Mouse (Mus musculus) gastrocnemius, postnatal 10 days (tissue): ENCODE data around the gene Crocc2. TPM values are rescaled to one million over a fixed set of nuclear protein-coding genes. Genes with fewer than 3 reads are reported as not detected.
A peak's percentile ranks its signal among the peaks of the same experiment; 100 is the strongest.
"Not testable (repeated sequence)": the region's sequence is repeated elsewhere in the genome, so short reads cannot be mapped to it uniquely, and the experiment has no call there.

Experiments
- DNase-seq: peaks from one replicate; pipeline ENCODE4 v3.0.0; 2021; ENCODE audit warnings: mixed read lengths
- total RNA-seq, 2 experiments: library from RNA; stranded (reverse); gene quantifications; 2 replicates each; pipeline ENCODE4 v1.2.3; 2021

Crocc2 gene
- total RNA-seq, 2 experiments from 2014 or later = 0.05 TPM; not detected in 1

DNA sequence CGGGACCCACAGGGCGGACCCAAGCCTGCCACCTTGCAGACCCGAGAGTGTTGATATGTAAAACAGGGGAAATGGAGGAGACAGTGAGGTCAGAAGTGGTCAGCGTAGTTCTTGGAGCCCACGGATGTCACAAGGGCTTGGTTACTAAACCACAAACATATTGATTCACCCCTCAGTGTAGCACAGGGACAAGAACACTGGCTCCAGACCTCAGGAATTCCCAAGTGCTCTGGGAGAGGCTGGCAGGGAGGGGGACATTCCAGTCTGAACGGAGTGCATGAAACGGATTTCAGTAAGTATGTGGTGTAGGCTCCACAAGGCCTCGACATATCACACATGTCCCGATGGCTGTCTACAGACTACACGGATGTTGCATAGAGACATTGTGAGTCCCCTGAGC is 6.6 kb upstream of the Crocc2 start:
- DNase-seq = no peak

DNA sequence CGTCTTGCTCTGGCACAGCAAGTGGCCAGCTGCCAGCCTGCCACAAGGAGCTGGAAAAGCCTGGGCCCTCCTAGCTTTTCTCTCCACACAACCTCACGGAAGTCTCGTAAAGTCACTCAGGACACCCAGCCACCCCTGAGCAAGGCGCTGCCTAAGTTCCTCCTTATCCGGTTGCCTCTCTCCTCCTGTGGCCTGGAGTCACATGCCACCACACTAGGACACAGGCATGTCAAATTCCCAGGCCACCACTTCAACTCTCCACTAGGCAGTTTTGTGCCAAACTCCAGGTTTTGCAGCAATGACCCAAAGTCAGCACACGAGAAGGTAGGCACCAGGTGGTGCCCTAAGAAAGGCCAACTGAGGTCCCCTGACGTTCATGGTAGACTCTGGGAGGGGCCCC is 5.9 kb upstream of the Crocc2 start:
- DNase-seq = no peak

DNA sequence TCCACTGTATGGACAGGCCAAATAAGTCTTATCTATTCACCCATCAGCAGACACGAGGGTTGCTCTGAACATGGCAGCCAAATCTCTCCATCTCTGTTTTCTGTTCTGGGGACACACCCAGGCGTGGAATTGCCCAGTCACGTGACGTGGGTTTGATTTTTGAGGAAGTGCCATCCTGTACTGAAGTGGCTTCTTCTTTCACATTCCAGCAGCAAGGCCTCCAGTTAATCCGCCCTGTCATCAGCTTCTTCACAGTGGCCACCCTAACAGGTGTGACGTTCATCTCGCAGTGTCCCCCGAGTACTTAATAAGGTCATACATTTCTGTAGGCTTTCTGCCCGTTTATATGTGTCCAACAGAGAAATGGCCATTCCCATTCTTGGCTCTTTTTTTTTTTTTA is 3.1 kb upstream of the Crocc2 start:
- no peak for DNase-seq

DNA sequence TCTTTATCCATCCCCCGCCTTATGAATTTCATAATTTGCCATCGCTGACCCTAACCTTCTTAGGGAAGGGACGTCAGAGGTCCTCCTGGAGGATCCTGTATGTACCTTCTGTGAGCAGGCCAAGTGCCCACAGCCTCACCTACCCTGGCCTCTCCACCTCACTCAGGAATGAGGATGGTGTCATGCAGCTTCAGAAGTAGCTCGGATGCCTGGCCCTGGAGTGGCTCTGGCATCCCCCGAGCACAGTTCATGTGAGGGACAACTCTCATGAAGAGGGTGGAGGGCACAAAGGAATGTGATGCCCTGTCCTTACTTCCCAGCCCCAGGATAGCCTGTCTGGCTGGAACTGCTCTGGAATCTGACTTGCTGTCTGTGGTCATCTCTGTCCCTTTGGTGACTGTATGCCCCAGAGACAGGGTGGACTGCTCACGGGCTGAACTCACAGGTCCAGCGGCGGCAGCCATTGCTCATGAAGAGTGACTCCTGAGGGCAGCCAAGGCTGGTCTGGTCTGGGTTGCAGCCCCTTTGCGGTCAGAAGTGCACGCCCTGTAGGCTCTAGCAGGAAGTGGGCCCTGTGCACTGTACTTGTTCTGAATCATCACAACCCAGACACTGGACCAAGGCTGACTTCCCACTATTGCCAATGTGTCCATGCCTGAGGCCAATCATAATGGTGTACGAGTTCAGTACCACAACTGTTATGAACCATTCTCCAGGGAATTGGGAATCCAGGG is 2.0 kb upstream of the Crocc2 start:
- DNase-seq = no peak

DNA sequence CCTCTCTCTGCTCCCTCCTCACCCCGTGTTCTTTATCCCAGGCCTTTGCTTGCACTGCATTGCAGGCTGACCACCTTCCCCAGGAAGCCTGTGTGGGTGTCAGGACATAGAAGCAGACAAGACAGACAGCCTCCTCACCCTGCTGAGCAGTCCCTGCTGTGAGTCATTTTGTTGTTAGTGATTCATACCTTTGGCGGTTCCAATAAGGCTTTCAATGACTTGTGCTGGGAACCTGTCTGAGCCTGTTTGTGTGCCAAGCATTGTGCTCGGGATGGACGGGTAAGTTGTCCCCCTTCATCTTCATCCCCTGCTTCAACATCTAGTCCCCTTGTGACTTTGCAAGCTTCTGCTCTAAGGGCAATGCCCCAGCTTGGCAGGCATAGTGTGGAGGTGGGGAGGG is 5.1 kb downstream of the Crocc2 start:
- DNase-seq = no peak

DNA sequence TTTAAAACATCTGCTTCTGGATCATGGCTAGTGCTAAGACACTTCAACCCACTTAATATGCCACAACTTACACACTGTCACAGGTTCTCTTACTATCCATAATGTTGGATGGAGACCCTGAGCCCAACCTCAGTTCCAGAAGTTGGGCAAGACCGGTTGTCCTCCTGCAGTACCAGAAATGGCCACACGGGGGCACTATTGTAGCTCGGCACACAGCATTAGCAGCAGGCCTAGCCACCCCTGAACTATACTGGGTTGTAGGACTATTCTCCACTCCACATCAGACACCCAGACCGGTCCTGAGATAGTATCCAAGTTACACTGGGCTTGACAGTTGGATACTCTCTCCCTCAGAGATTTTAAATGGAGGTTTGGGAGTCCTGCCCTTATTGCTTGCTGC is 5.9 kb downstream of the Crocc2 start:
- DNase-seq = peak; percentile 90

DNA sequence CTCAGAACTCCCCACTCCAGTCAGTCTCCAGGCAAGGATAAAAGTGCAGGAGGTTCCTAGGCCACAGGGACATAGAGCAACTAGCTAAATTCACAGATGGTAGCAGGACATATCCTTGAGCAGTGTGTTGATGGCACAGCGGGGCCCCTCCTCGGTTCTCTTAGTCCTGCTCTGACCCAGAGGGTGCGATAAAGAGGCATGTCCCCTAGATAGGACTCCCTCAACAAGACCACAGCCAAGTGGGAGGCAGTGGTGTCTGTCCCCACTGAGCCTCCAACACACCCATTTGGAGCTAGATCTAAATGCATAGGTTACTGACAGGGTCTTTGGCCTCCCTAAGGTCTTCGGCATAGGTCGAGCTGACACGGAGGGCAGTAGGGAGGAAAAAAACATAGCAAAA is 7.3 kb downstream of the Crocc2 start:
- DNase-seq = no peak

DNA sequence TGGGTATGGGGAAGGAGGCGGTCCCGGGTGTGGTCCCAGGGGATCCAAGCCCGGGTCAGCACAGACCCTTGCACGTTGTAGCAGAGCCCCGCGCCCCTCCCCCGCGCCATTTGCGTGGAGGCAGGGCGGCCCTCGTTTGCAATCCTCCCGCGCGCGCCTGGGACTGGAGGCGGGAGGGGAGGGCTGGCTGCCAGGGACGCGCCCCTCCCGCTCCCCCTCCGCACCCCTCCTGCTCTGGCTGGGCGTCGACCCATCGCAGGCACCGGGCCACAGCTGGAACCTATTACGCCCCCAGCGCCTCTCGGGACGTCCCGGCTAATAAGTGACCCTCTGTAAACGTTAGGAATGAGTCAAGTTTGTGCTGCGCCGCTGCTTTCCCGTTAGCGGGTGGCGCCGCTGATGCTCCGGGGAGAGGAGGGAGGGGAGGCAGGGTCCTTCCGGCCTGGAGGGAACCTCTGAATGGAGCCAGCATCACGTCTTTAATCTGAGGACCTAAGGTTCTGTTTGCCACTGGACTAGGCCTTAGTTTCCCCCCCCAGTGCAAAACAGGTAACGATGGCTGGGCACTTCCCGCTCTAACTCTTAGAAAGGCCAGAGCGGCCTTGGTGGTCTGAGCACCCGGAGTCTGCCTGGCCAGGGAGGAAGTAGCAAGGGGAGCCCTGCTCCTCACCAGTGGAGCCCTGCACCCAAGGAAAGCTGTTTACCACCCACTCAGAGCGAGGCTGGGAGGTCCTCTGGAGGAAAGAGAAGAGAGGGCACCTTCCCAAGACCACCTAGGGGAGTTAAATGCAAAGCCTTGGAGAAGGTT is 8.2 kb downstream of the Crocc2 start:
- DNase-seq = peak; percentile 74

DNA sequence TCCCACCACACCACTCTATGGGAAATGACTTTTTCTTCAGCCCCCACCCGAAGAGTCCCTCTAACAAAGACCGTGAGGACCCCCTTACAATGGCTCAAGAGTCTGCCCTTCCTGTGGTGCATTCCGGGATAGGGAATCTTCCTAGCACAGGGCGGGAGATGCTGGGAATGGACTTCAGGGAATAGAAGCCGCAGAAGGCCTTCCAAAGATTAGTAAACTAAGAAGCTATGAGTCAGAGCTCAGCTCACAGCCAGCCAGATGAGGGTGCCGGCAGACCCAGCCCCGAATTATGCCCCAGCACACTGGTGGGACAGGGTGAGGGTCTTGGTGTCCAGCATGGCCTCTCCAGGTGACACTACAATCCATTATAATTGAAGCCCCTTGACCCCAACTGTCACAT is 13.8 kb downstream of the Crocc2 start:
- DNase-seq = no peak

DNA sequence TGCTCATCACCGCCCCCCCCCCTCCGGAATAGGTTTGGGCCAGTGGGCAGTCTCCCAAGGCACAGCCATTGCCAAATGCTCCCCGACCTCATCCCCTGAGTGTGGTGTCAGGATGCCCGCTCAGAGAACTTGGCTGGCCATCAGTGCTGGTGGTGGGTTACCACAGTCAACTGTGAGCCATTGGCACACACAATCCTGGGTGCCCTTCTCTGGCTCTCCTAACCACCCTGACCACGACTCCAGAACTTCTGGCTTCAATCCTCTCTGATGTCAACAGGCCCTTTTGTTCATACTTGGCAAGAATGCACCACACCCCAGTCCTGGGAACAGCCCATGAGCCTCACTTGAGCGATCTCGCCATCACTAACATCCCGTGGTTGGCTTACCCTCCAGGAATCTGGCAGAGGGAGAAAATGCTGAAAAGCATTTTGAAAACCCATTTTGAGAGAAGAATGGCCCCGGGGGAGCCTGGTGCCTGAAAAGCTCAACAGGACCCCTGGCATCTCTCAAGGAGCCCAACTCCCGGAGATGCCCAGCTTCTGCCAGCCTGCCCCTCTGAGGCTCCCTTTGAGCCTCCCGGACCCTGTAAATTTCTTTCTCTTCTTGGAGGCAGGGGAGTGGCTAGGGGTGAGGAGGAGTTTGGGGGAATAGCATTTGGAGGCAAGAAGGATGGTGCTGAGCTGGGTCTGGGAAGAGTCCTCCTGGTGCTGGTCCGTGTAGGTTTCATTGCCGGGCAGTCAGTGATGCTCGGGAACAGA is 15.7 kb downstream of the Crocc2 start:
- DNase-seq = no peak

DNA sequence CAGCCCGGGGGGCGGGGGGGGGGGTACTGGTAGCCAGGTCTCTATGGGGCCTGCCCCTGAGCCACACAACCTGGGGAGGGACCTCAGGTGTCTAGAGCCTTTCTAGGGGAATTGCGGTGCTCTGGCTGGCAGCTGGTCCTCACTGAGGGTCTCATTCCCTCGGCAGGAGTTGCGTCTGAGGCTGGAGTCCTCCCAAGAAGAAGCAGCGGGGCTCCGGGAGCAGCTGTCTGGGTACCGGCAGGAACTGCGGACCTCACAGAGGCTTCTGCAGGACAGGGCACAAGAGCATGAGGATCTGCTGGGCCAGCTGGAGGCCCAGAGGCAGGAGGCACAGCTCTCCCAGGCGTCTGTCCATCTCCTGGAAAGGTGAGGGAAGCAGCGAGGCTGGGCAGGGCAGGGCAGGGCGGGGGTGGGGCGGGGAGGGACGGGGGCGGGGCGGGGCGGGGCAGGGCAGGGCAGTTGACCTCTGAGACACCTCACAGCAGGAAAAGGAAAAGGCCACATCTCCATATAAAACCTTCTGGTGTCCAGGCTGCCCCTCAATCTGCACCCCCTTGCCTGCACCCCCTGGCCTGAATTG is 22.3 kb downstream of the Crocc2 start:
- no peak for DNase-seq

DNA sequence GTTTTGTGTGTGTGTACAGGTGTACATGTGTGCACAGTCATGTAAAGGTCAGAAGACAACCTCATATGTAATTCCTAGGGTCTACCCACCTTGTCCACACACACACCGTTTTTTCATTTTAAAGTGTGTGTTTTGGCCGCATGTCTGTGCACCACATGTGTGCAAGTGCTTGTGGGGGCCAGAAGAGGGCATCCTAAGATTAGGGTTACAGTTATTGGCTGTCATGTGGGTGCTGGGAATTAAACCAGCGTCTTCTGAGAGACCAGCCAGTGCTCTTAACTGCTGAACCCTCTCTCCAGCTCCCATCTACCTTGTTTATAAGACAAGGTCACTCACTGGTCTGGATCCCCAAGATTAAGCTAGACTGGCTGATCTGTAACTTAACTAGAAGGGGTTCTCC is 26.4 kb downstream of the Crocc2 start:
- DNase-seq = no peak

DNA sequence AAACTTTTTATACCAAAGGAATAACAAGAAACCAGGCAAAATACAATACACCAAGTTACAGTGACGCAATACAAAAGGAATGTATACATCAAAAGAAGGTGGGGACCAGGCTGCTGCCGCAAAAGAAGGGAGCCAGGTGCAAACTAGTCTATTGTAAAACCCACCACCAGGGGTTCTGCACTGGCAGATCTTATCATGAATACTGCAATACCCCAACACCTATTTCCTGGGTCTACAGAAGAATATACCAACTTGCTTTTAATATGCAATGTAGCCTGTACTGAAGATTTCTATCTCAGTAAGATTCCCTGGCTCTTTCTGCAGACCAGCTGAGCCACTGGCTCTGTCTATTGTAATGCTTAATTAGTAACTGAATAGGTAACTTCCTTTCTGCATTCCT is 28.9 kb downstream of the Crocc2 start:
- not testable (repeated sequence) for DNase-seq

DNA sequence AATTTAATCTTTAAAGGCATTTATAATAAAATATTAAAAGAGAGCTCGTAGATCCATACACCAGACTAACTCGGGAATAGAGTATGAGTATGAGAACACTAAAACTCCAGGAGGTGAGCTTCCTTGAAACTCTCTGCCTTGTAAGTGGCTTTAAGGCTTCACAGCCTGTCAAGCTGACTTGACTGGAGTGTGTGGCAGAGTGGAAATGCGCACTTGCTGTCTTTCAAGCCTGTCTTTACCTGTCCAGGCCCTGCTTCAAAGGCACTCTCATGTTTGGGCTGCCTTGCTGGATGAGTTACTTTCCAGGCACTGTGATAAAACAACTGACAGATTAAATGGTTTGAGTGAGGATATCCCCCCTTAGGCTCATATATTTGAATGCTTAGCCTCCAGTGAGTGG is 29.4 kb downstream of the Crocc2 start:
- no peak for DNase-seq

DNA sequence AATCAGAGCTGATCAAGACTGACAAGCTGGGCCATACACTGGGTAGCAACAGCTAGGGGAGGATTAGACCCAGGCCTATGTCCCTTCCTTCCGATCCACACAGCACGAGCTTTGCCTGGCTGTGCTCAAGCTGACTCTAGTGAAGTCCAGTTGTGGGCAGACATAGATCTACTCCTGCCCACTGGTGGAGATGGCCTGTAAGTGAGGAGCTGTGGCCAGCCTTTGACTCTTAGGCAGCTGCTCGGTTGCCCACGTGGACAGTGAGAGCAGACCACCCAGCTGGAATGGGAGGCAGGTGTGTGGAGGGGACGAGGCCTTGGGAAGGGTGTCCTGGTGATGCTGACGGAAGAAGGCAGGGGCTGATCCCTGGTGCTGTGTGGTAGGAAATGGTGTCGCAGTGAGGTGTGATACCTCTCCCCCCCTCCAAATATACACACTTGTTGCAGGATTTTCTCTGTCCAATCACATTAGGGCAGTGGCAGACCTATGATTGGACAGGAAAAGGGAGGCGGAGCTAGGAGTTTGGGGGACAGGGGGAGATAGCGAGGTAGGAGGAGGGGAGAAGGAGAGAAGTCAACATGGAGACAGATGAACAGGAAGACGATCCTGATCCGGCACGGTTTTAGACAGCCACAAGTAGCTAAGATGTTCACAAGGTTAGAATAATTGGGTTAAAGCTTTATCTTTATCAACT is 37.9 kb downstream of the Crocc2 start:
- DNase-seq = no peak

DNA sequence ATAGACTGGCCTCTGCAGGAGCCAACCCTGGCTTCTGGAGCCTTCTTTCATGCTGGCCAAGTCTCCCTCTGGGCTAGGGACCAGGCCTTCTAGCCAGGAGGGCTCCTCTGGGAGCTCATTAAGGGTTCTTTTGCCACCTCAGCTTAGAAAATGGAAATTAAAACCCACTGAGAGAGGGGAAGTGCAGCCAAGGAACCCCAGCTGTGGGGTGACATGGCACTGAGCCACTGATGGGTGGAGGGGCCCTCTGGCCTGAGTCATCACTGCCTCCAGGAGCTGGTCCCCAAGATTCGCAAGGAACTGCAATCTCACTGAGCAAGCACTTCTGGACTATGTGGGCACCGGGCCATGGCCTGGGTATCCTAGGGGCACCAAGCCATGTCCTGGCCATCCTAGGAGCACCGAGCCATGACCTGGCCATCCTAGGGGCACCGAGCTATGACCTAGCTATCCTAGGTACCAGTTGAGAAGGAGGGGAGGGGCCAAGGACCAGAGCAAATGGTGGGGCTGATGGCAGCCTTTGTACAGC is 39.1 kb downstream of the Crocc2 start:
- DNase-seq = no peak

DNA sequence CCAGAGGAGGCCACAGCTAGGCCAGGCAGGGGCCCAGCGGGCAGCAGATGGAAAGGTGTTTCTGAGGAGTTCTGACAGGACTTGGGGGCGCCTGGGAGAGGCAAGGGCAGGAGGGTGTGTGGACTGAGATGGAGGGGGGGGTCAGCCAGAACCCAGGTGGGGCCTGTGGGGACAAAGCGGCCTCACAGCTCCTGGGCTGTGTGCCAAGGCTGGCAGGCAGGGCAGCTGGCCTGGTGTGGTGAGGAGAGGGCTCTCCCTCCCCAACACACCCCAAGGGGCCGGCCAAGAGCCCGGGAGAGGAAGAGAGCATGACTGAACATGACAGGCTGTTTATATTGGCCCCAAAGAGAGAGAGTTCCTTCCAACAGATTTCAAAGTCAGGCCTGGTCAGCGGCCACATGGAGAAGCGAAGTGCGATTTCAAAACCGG is 41.7 kb downstream of the Crocc2 start:
- peak; percentile 44 for DNase-seq

DNA sequence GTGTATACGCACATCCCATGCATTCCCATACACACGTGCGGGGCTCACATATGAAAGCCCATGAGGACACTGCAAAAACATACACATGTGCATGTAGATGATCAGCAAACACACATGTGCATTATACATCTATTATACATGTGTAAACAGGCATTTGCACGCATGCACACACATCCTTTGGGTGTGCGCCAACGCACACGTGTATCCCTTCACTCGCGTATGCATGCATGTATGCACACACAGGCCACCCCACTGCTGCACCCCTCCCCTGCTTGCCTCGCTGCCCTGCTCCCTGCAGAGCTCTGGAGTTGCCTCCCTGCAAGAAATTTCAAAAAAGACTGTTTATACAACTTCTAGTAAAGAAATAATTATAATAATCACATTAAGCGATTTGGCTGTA is 42.5 kb downstream of the Crocc2 start:
- no peak for DNase-seq

DNA sequence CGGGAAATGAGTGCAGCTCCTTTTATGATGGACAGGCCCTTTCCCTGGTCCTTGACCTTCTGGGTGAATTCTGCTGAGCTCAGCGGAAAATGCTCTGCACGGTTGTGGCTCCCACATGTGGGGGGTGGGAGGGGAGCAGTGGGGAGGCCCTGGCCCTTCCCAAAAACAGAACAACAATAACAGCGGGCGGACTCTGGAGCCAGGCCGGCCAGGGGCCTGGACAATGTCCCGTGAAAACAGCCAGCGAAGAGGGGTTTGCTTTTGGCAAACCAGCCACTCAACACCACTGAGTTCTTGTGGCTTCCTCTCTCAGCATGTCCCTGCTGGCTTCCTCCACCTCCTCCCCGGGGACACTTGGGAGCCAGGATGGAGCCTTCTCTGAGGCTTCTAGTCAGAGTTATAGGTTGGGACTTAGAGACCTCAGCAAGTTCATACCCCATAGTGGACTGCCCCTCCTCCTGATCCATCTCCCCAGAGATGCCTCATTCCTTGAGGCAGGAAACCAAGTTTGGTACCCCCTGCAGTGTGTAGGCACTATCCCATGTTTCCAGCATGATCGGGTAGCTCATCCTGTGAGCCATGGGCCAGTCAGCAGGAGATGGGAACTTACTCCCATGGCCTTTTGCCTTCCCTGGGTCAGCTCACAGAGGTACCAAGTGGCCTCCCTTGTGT is 43.2 kb downstream of the Crocc2 start:
- DNase-seq = no peak

DNA sequence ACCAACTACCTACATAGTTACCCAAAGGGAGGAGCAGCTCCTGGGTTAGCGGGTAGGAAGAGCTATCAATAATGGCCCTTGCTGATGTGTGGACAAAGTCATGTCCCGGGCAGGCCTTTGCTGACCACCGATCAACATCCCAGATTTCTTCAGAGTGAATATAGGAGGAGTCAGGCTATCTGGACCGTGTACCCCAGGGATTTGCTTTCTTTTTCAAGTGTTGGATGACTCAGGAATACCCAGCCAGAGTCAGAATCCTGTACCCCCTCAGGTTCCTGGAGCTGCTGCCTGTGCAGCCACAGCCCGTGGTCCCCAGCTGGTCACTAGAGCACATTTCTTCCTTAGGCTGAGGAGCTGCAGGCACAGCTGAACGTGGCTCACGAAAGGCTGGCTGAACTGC is 43.9 kb downstream of the Crocc2 start:
- no peak for DNase-seq

DNA sequence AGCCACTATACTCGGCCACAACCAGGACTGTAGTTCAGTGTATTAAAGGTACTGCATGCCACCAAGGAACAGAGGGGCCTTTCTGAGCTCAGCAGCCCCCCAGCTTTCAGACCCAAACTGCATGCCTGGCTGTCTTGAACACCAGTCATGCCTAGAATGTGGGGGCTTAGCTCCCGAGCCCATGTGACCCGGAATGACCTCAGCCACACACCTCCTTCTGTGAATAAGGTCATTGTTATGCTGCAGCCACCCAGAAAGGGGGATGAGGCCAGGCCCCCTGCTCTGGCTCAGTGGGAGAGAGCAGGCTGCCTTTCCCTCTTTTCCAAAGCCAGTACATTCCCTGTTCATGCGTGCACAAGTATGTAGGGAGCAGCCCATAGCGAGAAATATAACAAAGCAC is 46.1 kb downstream of the Crocc2 start:
- no peak for DNase-seq
